Mouse (Mus musculus): ENCODE data around the gene Atp1a2. TPM values are rescaled to one million over a fixed set of nuclear protein-coding genes. Genes with fewer than 3 reads are reported as not detected.

The Atp1a2 gene
- polyA plus RNA-seq, 1 experiment from 2014 or later, result 7.0 TPM

- H3K27ac ChIP-seq (ENCODE audit: low read depth, low read length), result peak overlapping the region; percentile 81
- peak overlapping the region; percentile 76 for H3K4me3 ChIP-seq (ENCODE audit: low read depth, low read length)
- no peaks in the 10 kb centered on the region for H3K36me3 ChIP-seq (ENCODE audit: control insufficient read depth, insufficient read depth, low read length)
- peak overlapping the region; percentile 79 for H3K9ac ChIP-seq (ENCODE audit: low read depth, low read length)
- H3K4me1 ChIP-seq (ENCODE audit: control insufficient read depth, insufficient read depth, low read length), result peaks cover 9% of the 10 kb centered on the region; the same call in 1 of the 2 replicates
- WGBS (ENCODE audit: insufficient replicate concordance), result 0% methylated on average over 37 of the region's 55 CpGs
- peak overlapping the region; percentile 98 for H3K4me2 ChIP-seq
- peaks cover 5% of the 10 kb centered on the region; the same call in 1 of the 2 replicates for H3K27me3 ChIP-seq (ENCODE audit: control insufficient read depth, insufficient read depth, low read length)
- ATAC-seq (replicated peaks; ENCODE audit: insufficient number of reproducible peaks, low FRiP score, low TSS enrichment), result peak; percentile 86
- no peaks in the 10 kb centered on the region for H3K9me3 ChIP-seq (replicated peaks; ENCODE audit: control insufficient read depth, low read length)
Observed at GRCm38 (mm10) chr1:172311921-172312767, 14.3 kb upstream of the Atp1a2 start.

GRCm38 (mm10) chr1:172311248-172311906, 13.5 kb upstream of the Atp1a2 start:
- peak overlapping the region; percentile 76 for H3K4me3 ChIP-seq (ENCODE audit: low read depth, low read length)
- H3K9ac ChIP-seq (ENCODE audit: low read depth, low read length), result peak overlapping the region; percentile 79
- WGBS (ENCODE audit: insufficient replicate concordance), result 3% methylated on average over 23 of the region's 23 CpGs
- ATAC-seq (replicated peaks; ENCODE audit: insufficient number of reproducible peaks, low FRiP score, low TSS enrichment), result peak; percentile 22
- no peaks in the 10 kb centered on the region for H3K36me3 ChIP-seq (ENCODE audit: control insufficient read depth, insufficient read depth, low read length)
- peak overlapping the region; percentile 98 for H3K4me2 ChIP-seq
- peak overlapping the region; percentile 81 for H3K27ac ChIP-seq (ENCODE audit: low read depth, low read length)
- H3K27me3 ChIP-seq (ENCODE audit: control insufficient read depth, insufficient read depth, low read length), result peaks cover 2% of the 10 kb centered on the region; the same call in 1 of the 2 replicates
- no peaks in the 10 kb centered on the region for H3K9me3 ChIP-seq (replicated peaks; ENCODE audit: control insufficient read depth, low read length)
- H3K4me1 ChIP-seq (ENCODE audit: control insufficient read depth, insufficient read depth, low read length), result peaks cover 9% of the 10 kb centered on the region; the same call in 1 of the 2 replicates

- peaks cover 9% of the 10 kb centered on the region; the same call in 1 of the 2 replicates for H3K4me1 ChIP-seq (ENCODE audit: control insufficient read depth, insufficient read depth, low read length)
- peak; percentile 64 for ATAC-seq (replicated peaks; ENCODE audit: insufficient number of reproducible peaks, low FRiP score, low TSS enrichment)
Observed at GRCm38 (mm10) chr1:172309699-172310398, 12.0 kb upstream of the Atp1a2 start.

GRCm38 (mm10) chr1:172308409-172308808, 10.5 kb upstream of the Atp1a2 start:
- no peak overlapping the region for H3K27ac ChIP-seq (ENCODE audit: low read depth, low read length)
- H3K36me3 ChIP-seq (ENCODE audit: control insufficient read depth, insufficient read depth, low read length), result no peaks in the 10 kb centered on the region
- H3K9me3 ChIP-seq (replicated peaks; ENCODE audit: control insufficient read depth, low read length), result no peaks in the 10 kb centered on the region
- no peak overlapping the region for H3K4me2 ChIP-seq
- H3K4me1 ChIP-seq (ENCODE audit: control insufficient read depth, insufficient read depth, low read length), result peaks cover 14% of the 10 kb centered on the region; the same call in 1 of the 2 replicates
- no peak overlapping the region for H3K4me3 ChIP-seq (ENCODE audit: low read depth, low read length)
- no peaks in the 10 kb centered on the region for H3K27me3 ChIP-seq (ENCODE audit: control insufficient read depth, insufficient read depth, low read length)
- H3K9ac ChIP-seq (ENCODE audit: low read depth, low read length), result no peak overlapping the region
- 93% methylated on average over 1 of the region's 1 CpGs for WGBS (ENCODE audit: insufficient replicate concordance)
- no peak for ATAC-seq (replicated peaks; ENCODE audit: insufficient number of reproducible peaks, low FRiP score, low TSS enrichment)

More at GRCm38 (mm10) chr1:172309699-172310398, 12.0 kb upstream of the Atp1a2 start:
- no peaks in the 10 kb centered on the region for H3K9me3 ChIP-seq (replicated peaks; ENCODE audit: control insufficient read depth, low read length)
- peaks cover under 1% of the 10 kb centered on the region; the same call in 1 of the 2 replicates for H3K27me3 ChIP-seq (ENCODE audit: control insufficient read depth, insufficient read depth, low read length)
- H3K4me2 ChIP-seq, result peak overlapping the region; percentile 83
- peak overlapping the region; percentile 74 for H3K9ac ChIP-seq (ENCODE audit: low read depth, low read length)
- no peaks in the 10 kb centered on the region for H3K36me3 ChIP-seq (ENCODE audit: control insufficient read depth, insufficient read depth, low read length)
- H3K4me3 ChIP-seq (ENCODE audit: low read depth, low read length), result peak overlapping the region; percentile 32
- H3K27ac ChIP-seq (ENCODE audit: low read depth, low read length), result 0 out of 2 replicates have a peak overlapping the region, but pooled peaks have one; percentile 66
- 2% methylated on average over 14 of the region's 14 CpGs for WGBS (ENCODE audit: insufficient replicate concordance)

- H3K27me3 ChIP-seq (ENCODE audit: control insufficient read depth, insufficient read depth, low read length), result no peaks in the 10 kb centered on the region
- no peak overlapping the region for H3K9ac ChIP-seq (ENCODE audit: low read depth, low read length)
- no peak overlapping the region for H3K4me2 ChIP-seq
- no peaks in the 10 kb centered on the region for H3K9me3 ChIP-seq (replicated peaks; ENCODE audit: control insufficient read depth, low read length)
- H3K27ac ChIP-seq (ENCODE audit: low read depth, low read length), result no peak overlapping the region
- ATAC-seq (replicated peaks; ENCODE audit: insufficient number of reproducible peaks, low FRiP score, low TSS enrichment), result no peak
- 68% methylated on average over 10 of the region's 10 CpGs for WGBS (ENCODE audit: insufficient replicate concordance)
- H3K36me3 ChIP-seq (ENCODE audit: control insufficient read depth, insufficient read depth, low read length), result no peaks in the 10 kb centered on the region
- no peak overlapping the region for H3K4me3 ChIP-seq (ENCODE audit: low read depth, low read length)
- H3K4me1 ChIP-seq (ENCODE audit: control insufficient read depth, insufficient read depth, low read length), result peaks cover 14% of the 10 kb centered on the region
Observed at GRCm38 (mm10) chr1:172307936-172308335, 10.1 kb upstream of the Atp1a2 start.

- no peak overlapping the region for H3K27ac ChIP-seq (ENCODE audit: low read depth, low read length)
- no peak overlapping the region for H3K4me3 ChIP-seq (ENCODE audit: low read depth, low read length)
- no peaks in the 10 kb centered on the region for H3K36me3 ChIP-seq (ENCODE audit: control insufficient read depth, insufficient read depth, low read length)
- no peak for ATAC-seq (replicated peaks; ENCODE audit: insufficient number of reproducible peaks, low FRiP score, low TSS enrichment)
- WGBS (ENCODE audit: insufficient replicate concordance), result 77% methylated on average over 6 of the region's 6 CpGs
- no peaks in the 10 kb centered on the region for H3K27me3 ChIP-seq (ENCODE audit: control insufficient read depth, insufficient read depth, low read length)
- peaks cover 21% of the 10 kb centered on the region for H3K4me1 ChIP-seq (ENCODE audit: control insufficient read depth, insufficient read depth, low read length)
- H3K9me3 ChIP-seq (replicated peaks; ENCODE audit: control insufficient read depth, low read length), result no peaks in the 10 kb centered on the region
- no peak overlapping the region for H3K4me2 ChIP-seq
- H3K9ac ChIP-seq (ENCODE audit: low read depth, low read length), result no peak overlapping the region
Observed at GRCm38 (mm10) chr1:172306885-172307284, 9.0 kb upstream of the Atp1a2 start.

- Histone ChIP-seq H3K4me2 (no peak overlapping the region), H3K27me3 (ENCODE audit: control insufficient read depth, insufficient read depth, low read length) (no peaks in the 10 kb centered on the region), H3K9me3 (replicated peaks; ENCODE audit: control insufficient read depth, low read length) (no peaks in the 10 kb centered on the region), H3K27ac (ENCODE audit: low read depth, low read length) (no peak overlapping the region), H3K4me3 (ENCODE audit: low read depth, low read length) (no peak overlapping the region), H3K36me3 (ENCODE audit: control insufficient read depth, insufficient read depth, low read length) (no peaks in the 10 kb centered on the region), H3K4me1 (ENCODE audit: control insufficient read depth, insufficient read depth, low read length) (peaks cover 21% of the 10 kb centered on the region), H3K9ac (ENCODE audit: low read depth, low read length) (no peak overlapping the region)
- no peak for ATAC-seq (replicated peaks; ENCODE audit: insufficient number of reproducible peaks, low FRiP score, low TSS enrichment)
- WGBS (ENCODE audit: insufficient replicate concordance), result 64% methylated on average over 4 of the region's 4 CpGs
Observed at GRCm38 (mm10) chr1:172306196-172306595, 8.3 kb upstream of the Atp1a2 start.

GRCm38 (mm10) chr1:172305635-172306034, 7.8 kb upstream of the Atp1a2 start:
- H3K4me1 ChIP-seq (ENCODE audit: control insufficient read depth, insufficient read depth, low read length), result peaks cover 22% of the 10 kb centered on the region
- no peak overlapping the region for H3K27ac ChIP-seq (ENCODE audit: low read depth, low read length)
- no peak overlapping the region for H3K4me2 ChIP-seq
- no peak for ATAC-seq (replicated peaks; ENCODE audit: insufficient number of reproducible peaks, low FRiP score, low TSS enrichment)
- H3K9me3 ChIP-seq (replicated peaks; ENCODE audit: control insufficient read depth, low read length), result no peaks in the 10 kb centered on the region
- H3K9ac ChIP-seq (ENCODE audit: low read depth, low read length), result no peak overlapping the region
- 74% methylated on average over 3 of the region's 3 CpGs for WGBS (ENCODE audit: insufficient replicate concordance)
- no peak overlapping the region for H3K4me3 ChIP-seq (ENCODE audit: low read depth, low read length)
- H3K36me3 ChIP-seq (ENCODE audit: control insufficient read depth, insufficient read depth, low read length), result no peaks in the 10 kb centered on the region
- H3K27me3 ChIP-seq (ENCODE audit: control insufficient read depth, insufficient read depth, low read length), result no peaks in the 10 kb centered on the region
